In genomic region chr1:182340281-182340680, GRCm38 (mm10) we compare ENCODE assay signal across 8 mouse cellular contexts. TPM values are rescaled to one million over a fixed set of nuclear protein-coding genes. Genes with fewer than 3 reads are reported as not detected.
DNase-seq lines count a peak whose midpoint lies in the region; ATAC-seq and TF ChIP-seq lines count a peak whose summit lies in the region.

No protein-coding gene starts in this region.

- H3K27ac ChIP-seq in lung, embryonic 16.5 days (ENCODE audit: low read length) = no peak overlapping the region
- no peak overlapping the region for H3K27ac ChIP-seq in embryonic facial prominence, embryonic 14.5 days (replicated peaks; ENCODE audit: low read depth, low read length)
- no peak overlapping the region for H3K27ac ChIP-seq in intestine, postnatal 0 days (ENCODE audit: low read depth, low read length)
- H3K27ac ChIP-seq in neural tube, embryonic 15.5 days (replicated peaks) = no peak overlapping the region; the same call in 1 of the 2 replicates

- no peak for ATAC-seq in lung, embryonic 16.5 days (ENCODE audit: low read depth)
- no peak for ATAC-seq in embryonic facial prominence, embryonic 14.5 days (ENCODE audit: low read depth)
- ATAC-seq in intestine, postnatal 0 days = no peak
- no peak for ATAC-seq in neural tube, embryonic 15.5 days (ENCODE audit: low FRiP score)

- 18% methylated on average over 7 of the region's 7 CpGs for WGBS in lung, embryonic 16.5 days
- 29% methylated on average over 7 of the region's 7 CpGs for WGBS in embryonic facial prominence, embryonic 14.5 days
- WGBS in intestine, postnatal 0 days = 29% methylated on average over 7 of the region's 7 CpGs
- 25% methylated on average over 7 of the region's 7 CpGs for WGBS in neural tube, embryonic 15.5 days

- H3K27me3 ChIP-seq in lung, embryonic 16.5 days (ENCODE audit: control insufficient read depth, insufficient read depth, low read depth, low read length) = no peaks in the 10 kb centered on the region
- H3K27me3 ChIP-seq in embryonic facial prominence, embryonic 14.5 days (replicated peaks; ENCODE audit: control insufficient read depth, insufficient read depth, low read length) = no peaks in the 10 kb centered on the region
- no peaks in the 10 kb centered on the region for H3K27me3 ChIP-seq in intestine, postnatal 0 days (replicated peaks; ENCODE audit: control insufficient read depth, insufficient read depth, low read length)
- no peaks in the 10 kb centered on the region for H3K27me3 ChIP-seq in neural tube, embryonic 15.5 days (replicated peaks)

- TF ChIP-seq CTCF in intestine, postnatal 0 days (IDR thresholded peaks at IDR 0.05; ENCODE audit: low read depth) = no peak

- H3K4me1 ChIP-seq in lung, embryonic 16.5 days (replicated peaks; ENCODE audit: control insufficient read depth, insufficient read depth, low read length) = peaks cover 13% of the 10 kb centered on the region
- peaks cover 14% of the 10 kb centered on the region for H3K4me1 ChIP-seq in embryonic facial prominence, embryonic 14.5 days (ENCODE audit: control insufficient read depth, insufficient read depth, low read length)
- 0 out of 2 replicates have a peak, but pooled peaks cover 4% of the 10 kb centered on the region for H3K4me1 ChIP-seq in intestine, postnatal 0 days (replicated peaks; ENCODE audit: control insufficient read depth, insufficient read depth, low read length)
- peaks cover 36% of the 10 kb centered on the region for H3K4me1 ChIP-seq in neural tube, embryonic 15.5 days

- intact Hi-C loops in left cerebral cortex, postnatal 36 days (cut with DNase I) = loop anchor here (2.0 kb wide), 2 partner anchors 57 to 69 kb away; partner anchors contain the start of genes Degs1 and Trp53bp2

- no peak for DNase-seq in lung, postnatal 10 days
- no peak for DNase-seq in embryonic facial prominence, embryonic 14.5 days (ENCODE audit: low spot score)
- no peak for DNase-seq in spleen, adult 12 weeks (ENCODE audit: low spot score)
- DNase-seq in adrenal gland, adult 2 months = no peak
- DNase-seq in left cerebral cortex, postnatal 36 days (ENCODE audit: low spot score in 2 of 2) = no peak

- H3K9me3 ChIP-seq in lung, embryonic 16.5 days (ENCODE audit: control insufficient read depth, low read length) = no peaks in the 10 kb centered on the region
- no peaks in the 10 kb centered on the region for H3K9me3 ChIP-seq in embryonic facial prominence, embryonic 14.5 days (ENCODE audit: control insufficient read depth, low read length)
- H3K9me3 ChIP-seq in intestine, postnatal 0 days (ENCODE audit: control insufficient read depth) = no peaks in the 10 kb centered on the region
- H3K9me3 ChIP-seq in neural tube, embryonic 15.5 days (replicated peaks) = no peaks in the 10 kb centered on the region

- peak overlapping the region; percentile 99 for H3K9ac ChIP-seq in lung, embryonic 16.5 days (ENCODE audit: low read length)
- peak overlapping the region; percentile 97 for H3K9ac ChIP-seq in embryonic facial prominence, embryonic 14.5 days (ENCODE audit: low read depth, low read length)
- peak overlapping the region; percentile 97; the same call in 1 of the 2 replicates for H3K9ac ChIP-seq in intestine, postnatal 0 days (ENCODE audit: low read depth, low read length)
- H3K9ac ChIP-seq in neural tube, embryonic 15.5 days (replicated peaks) = peak overlapping the region; percentile 98

- H3K4me3 ChIP-seq in lung, embryonic 16.5 days (ENCODE audit: low read length) = peak overlapping the region; percentile 99
- peak overlapping the region; percentile 100 for H3K4me3 ChIP-seq in embryonic facial prominence, embryonic 14.5 days (ENCODE audit: low read depth, low read length)
- H3K4me3 ChIP-seq in intestine, postnatal 0 days (ENCODE audit: low read depth, low read length) = peak overlapping the region; percentile 91
- H3K4me3 ChIP-seq in neural tube, embryonic 15.5 days (replicated peaks) = peak overlapping the region; percentile 99

- H3K4me2 ChIP-seq in lung, embryonic 16.5 days (ENCODE audit: low read depth, low read length) = peak overlapping the region; percentile 94
- peak overlapping the region; percentile 80 for H3K4me2 ChIP-seq in embryonic facial prominence, embryonic 14.5 days (ENCODE audit: low read depth, low read length)
- H3K4me2 ChIP-seq in intestine, postnatal 0 days (replicated peaks; ENCODE audit: low read depth) = peak overlapping the region; percentile 97
- peak overlapping the region; percentile 62 for H3K4me2 ChIP-seq in neural tube, embryonic 15.5 days

- H3K36me3 ChIP-seq in lung, embryonic 16.5 days (ENCODE audit: control insufficient read depth, insufficient read depth, low read length) = no peaks in the 10 kb centered on the region
- peaks cover 5% of the 10 kb centered on the region; the same call in 1 of the 2 replicates for H3K36me3 ChIP-seq in embryonic facial prominence, embryonic 14.5 days (ENCODE audit: control insufficient read depth, insufficient read depth, low read length)
- H3K36me3 ChIP-seq in intestine, postnatal 0 days (ENCODE audit: control insufficient read depth, insufficient read depth) = peaks cover 6% of the 10 kb centered on the region; the same call in 1 of the 2 replicates
- 0 out of 2 replicates have a peak, but pooled peaks cover 6% of the 10 kb centered on the region for H3K36me3 ChIP-seq in neural tube, embryonic 15.5 days

RNA-seq across cellular contexts. Expression of gene Fbxo28, which starts 1.1 kb away (rescaled TPM):
- polyA plus RNA-seq in lung, embryonic 16.5 days (2015; fragmentation: Nextera tagmentation; extraction: Ambion mirVana) = 19.9 and 21.7 TPM in 2 replicates
- polyA plus RNA-seq in embryonic facial prominence, embryonic 14.5 days (2014; fragmentation: Nextera tagmentation; extraction: Ambion mirVana) = 24.3 and 25.4 TPM in 2 replicates
- polyA plus RNA-seq in intestine, postnatal 0 days (2015; fragmentation: Nextera tagmentation; extraction: Ambion mirVana) = 9.7 and 10.6 TPM in 2 replicates
- polyA plus RNA-seq in neural tube, embryonic 15.5 days (2015; fragmentation: Nextera tagmentation; extraction: Ambion mirVana) = 20.0 and 23.6 TPM in 2 replicates
- 10 to 100 TPM; 32.3 to 51.9 TPM for total RNA-seq in adrenal gland, adult 2 months (2021)
- 5.4 and 11.3 TPM in 2 replicates for polyA plus RNA-seq in adrenal gland, adult 2 months (2012; rRNA removed)
- 10 to 100 TPM; 50.7 to 55.3 TPM for total RNA-seq in left cerebral cortex, postnatal 36 days (2021)

RNA-seq across cellular contexts. Expression of gene Degs1, which starts 57.7 kb away (rescaled TPM):
- polyA plus RNA-seq in lung, embryonic 16.5 days (2015; fragmentation: Nextera tagmentation; extraction: Ambion mirVana) = 137 and 140 TPM in 2 replicates
- 149 and 152 TPM in 2 replicates for polyA plus RNA-seq in embryonic facial prominence, embryonic 14.5 days (2014; fragmentation: Nextera tagmentation; extraction: Ambion mirVana)
- polyA plus RNA-seq in intestine, postnatal 0 days (2015; fragmentation: Nextera tagmentation; extraction: Ambion mirVana) = 96.7 and 98.2 TPM in 2 replicates
- 101 and 108 TPM in 2 replicates for polyA plus RNA-seq in neural tube, embryonic 15.5 days (2015; fragmentation: Nextera tagmentation; extraction: Ambion mirVana)
- total RNA-seq in adrenal gland, adult 2 months (2021) = 100 to 1,000 TPM in 1 of 2 experiments, 10 to 100 TPM in 1; 88.3 to 109 TPM
- polyA plus RNA-seq in adrenal gland, adult 2 months (2012; rRNA removed) = 41.6 and 50.5 TPM in 2 replicates
- total RNA-seq in left cerebral cortex, postnatal 36 days (2021) = 10 to 100 TPM; 76.0 to 80.8 TPM
